Comparison of ENCODE assay signal across 12 mouse cellular contexts in the genomic region with DNA sequence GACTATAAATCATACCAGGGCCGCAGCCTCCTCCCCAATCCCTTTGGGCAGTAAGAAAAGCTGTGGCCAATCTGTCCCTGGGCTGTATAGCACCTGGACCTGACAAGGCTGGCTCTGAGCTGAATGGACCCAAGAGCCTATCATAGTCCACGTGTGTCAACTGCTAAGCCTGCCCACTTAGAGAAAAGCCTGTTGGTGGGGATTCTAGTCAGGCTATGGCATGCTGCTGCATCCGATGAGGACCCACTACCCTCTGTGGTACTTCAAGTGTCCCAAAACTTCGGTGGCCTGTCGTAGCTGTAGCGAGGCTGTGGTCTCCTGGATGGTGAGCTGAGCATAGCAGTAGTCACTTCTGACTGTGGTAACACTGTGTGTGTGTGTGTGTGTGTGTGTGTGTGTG. TPM values are rescaled to one million over a fixed set of nuclear protein-coding genes. Genes with fewer than 3 reads are reported as not detected.
DNase-seq lines count a peak whose midpoint lies in the region; ATAC-seq and TF ChIP-seq lines count a peak whose summit lies in the region.
"Had no signal": no experiment of that assay in that cellular context is flagged by ENCODE, and none has a peak within 500 bp of the region (broad histone marks: within the 10 kb centered on the region; RNA-seq: fewer than 3 reads in every experiment).

No protein-coding gene starts in this region.

- H3K9me3 ChIP-seq in forebrain, embryonic 14.5 days (replicated peaks; ENCODE audit: control insufficient read depth, low read length): no peaks in the 10 kb centered on the region
- no peaks in the 10 kb centered on the region for H3K9me3 ChIP-seq in forebrain, embryonic 11.5 days (ENCODE audit: control insufficient read depth, low read length)
- no peaks in the 10 kb centered on the region for H3K9me3 ChIP-seq in kidney, embryonic 15.5 days (replicated peaks)
- no peaks in the 10 kb centered on the region for H3K9me3 ChIP-seq in midbrain, postnatal 0 days (ENCODE audit: low read length)
- H3K9me3 ChIP-seq: limb, embryonic 13.5 days had no signal

- DNase-seq in forebrain, embryonic 14.5 days (ENCODE audit: low spot score): no peak
- DNase-seq in forebrain, embryonic 11.5 days (ENCODE audit: low spot score): no peak
- no peak for DNase-seq in kidney, adult 2 months
- DNase-seq in midbrain, postnatal 0 days (ENCODE audit: low spot score): no peak
- no peak for DNase-seq in left cerebral cortex, adult 9 months (ENCODE audit: low spot score in 2 of 2)
- DNase-seq in lung, adult 2 months: no peak
- DNase-seq: thymus, postnatal 4 days had no signal

- H3K27ac ChIP-seq in forebrain, embryonic 14.5 days (ENCODE audit: low read depth, low read length): peak overlapping the region; percentile 93
- no peak overlapping the region for H3K27ac ChIP-seq in forebrain, embryonic 11.5 days (ENCODE audit: low read depth, low read length)
- peak overlapping the region; percentile 86 for H3K27ac ChIP-seq in kidney, adult 2 months (ENCODE audit: insufficient read depth, low read depth, low read length)
- no peak overlapping the region for H3K27ac ChIP-seq in kidney, embryonic 15.5 days
- H3K27ac ChIP-seq in cortical plate, adult 2 months (ENCODE audit: insufficient read depth, low read length): peak overlapping the region; percentile 93
- peak overlapping the region; percentile 74; the same call in 1 of the 2 replicates for H3K27ac ChIP-seq in midbrain, postnatal 0 days (ENCODE audit: low read depth, low read length)

- H3K9ac ChIP-seq in forebrain, embryonic 14.5 days (ENCODE audit: low read length): peak overlapping the region; percentile 50
- no peak overlapping the region for H3K9ac ChIP-seq in forebrain, embryonic 11.5 days (ENCODE audit: low read length)
- H3K9ac ChIP-seq in kidney, embryonic 15.5 days: no peak overlapping the region
- 0 out of 2 replicates have a peak overlapping the region, but pooled peaks have one; percentile 29 for H3K9ac ChIP-seq in midbrain, postnatal 0 days (replicated peaks; ENCODE audit: low read length, poor library complexity, severe bottlenecking)
- H3K9ac ChIP-seq: limb, embryonic 13.5 days had no signal

- TF ChIP-seq POLR2A in kidney, adult 2 months (IDR thresholded peaks at IDR 0.05; ENCODE audit: low read depth, low read length): no peak
- TF ChIP-seq POLR2A in cortical plate, adult 2 months (IDR thresholded peaks at IDR 0.05; ENCODE audit: extremely low read depth, insufficient read depth, low read length): no peak
- TF ChIP-seq POLR2A in lung, adult 2 months (IDR thresholded peaks at IDR 0.05; ENCODE audit: borderline replicate concordance, extremely low read depth, low read depth, low read length): no peak

- ATAC-seq in forebrain, embryonic 14.5 days: peak; percentile 4; the same call in 1 of the 2 replicates
- ATAC-seq in forebrain, embryonic 11.5 days (replicated peaks; ENCODE audit: low FRiP score): no peak
- ATAC-seq in kidney, embryonic 15.5 days (replicated peaks; ENCODE audit: low FRiP score): no peak
- ATAC-seq in midbrain, postnatal 0 days (ENCODE audit: low FRiP score): no peak

- H3K4me3 ChIP-seq in forebrain, embryonic 14.5 days (ENCODE audit: low read depth, low read length): peak overlapping the region; percentile 2; the same call in 1 of the 2 replicates
- H3K4me3 ChIP-seq in forebrain, embryonic 11.5 days (ENCODE audit: low read depth, low read length): no peak overlapping the region
- H3K4me3 ChIP-seq in kidney, adult 2 months (ENCODE audit: insufficient read depth, low read depth, low read length): 0 out of 2 replicates have a peak overlapping the region, but pooled peaks have one; percentile 7
- no peak overlapping the region for H3K4me3 ChIP-seq in kidney, embryonic 15.5 days (replicated peaks)
- H3K4me3 ChIP-seq in cortical plate, adult 2 months (ENCODE audit: insufficient read depth, low read length): peak overlapping the region; percentile 81
- H3K4me3 ChIP-seq in midbrain, postnatal 0 days (ENCODE audit: low read depth, low read length): no peak overlapping the region
- H3K4me3 ChIP-seq in lung, adult 2 months (replicated peaks; ENCODE audit: extremely low read depth, low read depth, low read length): no peak overlapping the region
- H3K4me3 ChIP-seq: limb, embryonic 13.5 days had no signal

- H3K4me1 ChIP-seq in forebrain, embryonic 14.5 days (ENCODE audit: control insufficient read depth, insufficient read depth, low read length): peaks cover 73% of the 10 kb centered on the region
- H3K4me1 ChIP-seq in forebrain, embryonic 11.5 days (replicated peaks; ENCODE audit: control insufficient read depth, insufficient read depth, low read length): no peaks in the 10 kb centered on the region
- peaks cover 44% of the 10 kb centered on the region for H3K4me1 ChIP-seq in kidney, adult 2 months (ENCODE audit: control insufficient read depth, insufficient read depth, low read length)
- peaks cover 77% of the 10 kb centered on the region for H3K4me1 ChIP-seq in kidney, embryonic 15.5 days
- H3K4me1 ChIP-seq in cortical plate, adult 2 months (ENCODE audit: control insufficient read depth, insufficient read depth, low read length): peaks cover 23% of the 10 kb centered on the region
- H3K4me1 ChIP-seq in midbrain, postnatal 0 days (ENCODE audit: insufficient read depth, low read length): peaks cover 11% of the 10 kb centered on the region; the same call in 1 of the 2 replicates
- H3K4me1 ChIP-seq in lung, adult 2 months (ENCODE audit: control insufficient read depth, insufficient read depth, low read length): peaks cover 57% of the 10 kb centered on the region

- peaks cover 26% of the 10 kb centered on the region for H3K36me3 ChIP-seq in forebrain, embryonic 14.5 days (ENCODE audit: control insufficient read depth, insufficient read depth, low read length)
- H3K36me3 ChIP-seq in forebrain, embryonic 11.5 days (ENCODE audit: control insufficient read depth, insufficient read depth, low read length): no peaks in the 10 kb centered on the region
- H3K36me3 ChIP-seq in kidney, adult 2 months (ENCODE audit: control insufficient read depth, insufficient read depth, low read length): no peaks in the 10 kb centered on the region; the same call in 1 of the 2 replicates
- peaks cover 42% of the 10 kb centered on the region for H3K36me3 ChIP-seq in kidney, embryonic 15.5 days
- peaks cover 2% of the 10 kb centered on the region; the same call in 1 of the 2 replicates for H3K36me3 ChIP-seq in midbrain, postnatal 0 days (ENCODE audit: insufficient read depth, low read length)

- H3K4me2 ChIP-seq in forebrain, embryonic 14.5 days (ENCODE audit: low read length): peak overlapping the region; percentile 85
- H3K4me2 ChIP-seq in forebrain, embryonic 11.5 days (ENCODE audit: low read depth, low read length, severe bottlenecking): no peak overlapping the region
- H3K4me2 ChIP-seq in kidney, embryonic 15.5 days: no peak overlapping the region
- peak overlapping the region; percentile 87 for H3K4me2 ChIP-seq in midbrain, postnatal 0 days (ENCODE audit: low read depth, low read length, poor library complexity, severe bottlenecking)
- H3K4me2 ChIP-seq: limb, embryonic 13.5 days had no signal

- no peak for TF ChIP-seq CTCF in kidney, adult 2 months (conservative IDR thresholded peaks at IDR 0.05; ENCODE audit: insufficient read depth, insufficient read length, low read depth, low read length)
- no peak for TF ChIP-seq CTCF in cortical plate, adult 2 months (IDR thresholded peaks at IDR 0.05; ENCODE audit: extremely low read depth, insufficient read depth, low read length)
- no peak for TF ChIP-seq CTCF in midbrain, postnatal 0 days (IDR thresholded peaks at IDR 0.05)
- no peak for TF ChIP-seq CTCF in lung, adult 2 months (IDR thresholded peaks at IDR 0.05; ENCODE audit: insufficient read depth, low read length)

- 75% methylated on average over 6 of the region's 6 CpGs for WGBS in forebrain, embryonic 14.5 days
- WGBS in forebrain, embryonic 11.5 days: 82% methylated on average over 6 of the region's 6 CpGs
- WGBS in kidney, adult 2 months: 38% methylated on average over 6 of the region's 6 CpGs
- 84% methylated on average over 6 of the region's 6 CpGs for WGBS in kidney, embryonic 15.5 days
- WGBS in midbrain, postnatal 0 days: 71% methylated on average over 6 of the region's 6 CpGs
- WGBS in lung, adult 2 months: 53% methylated on average over 6 of the region's 6 CpGs

- H3K27me3 ChIP-seq in forebrain, embryonic 14.5 days (replicated peaks; ENCODE audit: control insufficient read depth, insufficient read depth, low read length): no peaks in the 10 kb centered on the region
- H3K27me3 ChIP-seq in forebrain, embryonic 11.5 days (ENCODE audit: control insufficient read depth, insufficient read depth, low read length): peaks cover 46% of the 10 kb centered on the region
- H3K27me3 ChIP-seq in kidney, adult 2 months (replicated peaks; ENCODE audit: control insufficient read depth, insufficient read depth, low read length): no peaks in the 10 kb centered on the region
- no peaks in the 10 kb centered on the region for H3K27me3 ChIP-seq in kidney, embryonic 15.5 days
- no peaks in the 10 kb centered on the region for H3K27me3 ChIP-seq in midbrain, postnatal 0 days (ENCODE audit: insufficient read depth, low read length)

RNA-seq across cellular contexts. Expression of gene Ppara, which starts 57.4 kb away (rescaled TPM):
- polyA plus RNA-seq in forebrain, embryonic 14.5 days (2014; fragmentation: Nextera tagmentation; extraction: Ambion mirVana): 0.67 and 0.73 TPM in 2 replicates
- polyA plus RNA-seq in forebrain, embryonic 11.5 days (2014; fragmentation: Nextera tagmentation; extraction: Ambion mirVana): 0.31 and 0.51 TPM in 2 replicates
- polyA plus RNA-seq in kidney, adult 2 months (2012; rRNA removed): 31.3 and 32.5 TPM in 2 replicates
- 3.9 and 5.0 TPM in 2 replicates for polyA plus RNA-seq in kidney, embryonic 15.5 days (2015; fragmentation: Nextera tagmentation; extraction: Ambion mirVana)
- polyA plus RNA-seq in cortical plate, adult 2 months (2012; rRNA removed): 1.8 and 2.0 TPM in 2 replicates
- total RNA-seq in midbrain, postnatal 0 days (2014; rRNA removed): 1.6 TPM in 2 replicates
- 0.86 and 2.8 TPM in 2 replicates for polyA plus RNA-seq in midbrain, postnatal 0 days (2015; fragmentation: Nextera tagmentation; extraction: Ambion mirVana)
- polyA plus RNA-seq in lung, adult 2 months (2012; rRNA removed): 2.2 and 2.3 TPM in 2 replicates
- total RNA-seq: granulocyte monocyte progenitor cell, adult 5-6 weeks; monocyte, adult 5-6 weeks had no signal

Comparison
In these comparisons a context has a peak if more than half of its experiments do, and no peak if none do; other contexts are left out.
1. H3K27ac ChIP-seq: peak in forebrain, embryonic 14.5 days (single experiment), kidney, adult 2 months (single experiment), cortical plate, adult 2 months (single experiment) and midbrain, postnatal 0 days (single experiment); none in forebrain, embryonic 11.5 days (single experiment) and kidney, embryonic 15.5 days (single experiment).
2. H3K4me2 ChIP-seq: peak in forebrain, embryonic 14.5 days (single experiment) and midbrain, postnatal 0 days (single experiment); none in forebrain, embryonic 11.5 days (single experiment) and kidney, embryonic 15.5 days (single experiment).
3. H3K4me3 ChIP-seq: peak in forebrain, embryonic 14.5 days (single experiment), kidney, adult 2 months (single experiment) and cortical plate, adult 2 months (single experiment); none in forebrain, embryonic 11.5 days (single experiment), kidney, embryonic 15.5 days (single experiment), midbrain, postnatal 0 days (single experiment) and lung, adult 2 months (single experiment).
4. H3K9ac ChIP-seq: peak in forebrain, embryonic 14.5 days (single experiment) and midbrain, postnatal 0 days (single experiment); none in forebrain, embryonic 11.5 days (single experiment) and kidney, embryonic 15.5 days (single experiment).